ENCODE assay signal across 8 mouse cellular contexts in the genomic region with DNA sequence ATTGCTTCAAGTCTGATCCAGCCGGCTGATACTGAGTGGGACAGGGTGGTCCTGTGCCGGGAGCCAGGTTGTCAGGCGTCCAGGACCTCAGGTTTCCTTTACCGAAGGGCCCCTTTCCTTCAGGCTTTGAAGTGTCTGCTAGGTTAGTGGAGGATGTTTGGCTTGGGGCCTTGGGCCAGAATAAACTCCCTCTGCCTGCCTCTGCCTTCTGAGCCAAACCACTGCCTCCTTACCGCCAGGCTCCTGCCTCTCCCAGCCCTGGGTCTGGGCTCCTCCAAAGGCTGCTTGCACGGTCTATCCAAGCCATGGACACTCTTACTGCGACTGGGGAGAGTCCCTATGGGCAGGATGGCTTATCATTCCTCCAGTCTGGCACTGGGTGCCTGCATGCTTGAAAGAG.
DNase-seq lines count a peak whose midpoint lies in the region; ATAC-seq and TF ChIP-seq lines count a peak whose summit lies in the region.

No protein-coding gene starts in this region.

- TF ChIP-seq POLR2A in kidney, adult 2 months (IDR thresholded peaks at IDR 0.05; ENCODE audit: low read depth, low read length) = no peak
- no peak for TF ChIP-seq POLR2A in cerebellum, adult 2 months (IDR thresholded peaks at IDR 0.05; ENCODE audit: borderline replicate concordance, insufficient read depth, low read length)

- H3K4me1 ChIP-seq in kidney, embryonic 16.5 days (ENCODE audit: insufficient read depth, low read length) = peaks cover 53% of the 10 kb centered on the region
- 0 out of 2 replicates have a peak, but pooled peaks cover 3% of the 10 kb centered on the region for H3K4me1 ChIP-seq in kidney, adult 2 months (ENCODE audit: control insufficient read depth, insufficient read depth, low read length)
- 0 out of 2 replicates have a peak, but pooled peaks cover 4% of the 10 kb centered on the region for H3K4me1 ChIP-seq in forebrain, postnatal 0 days (ENCODE audit: insufficient read depth)
- H3K4me1 ChIP-seq in hindbrain, embryonic 14.5 days (replicated peaks; ENCODE audit: control insufficient read depth, insufficient read depth, low read length) = peaks cover 10% of the 10 kb centered on the region; the same call in 1 of the 2 replicates
- peaks cover 5% of the 10 kb centered on the region; the same call in 1 of the 2 replicates for H3K4me1 ChIP-seq in midbrain, postnatal 0 days (ENCODE audit: insufficient read depth, low read length)
- no peaks in the 10 kb centered on the region for H3K4me1 ChIP-seq in cerebellum, adult 2 months (ENCODE audit: control insufficient read depth, insufficient read depth, low read length)

- H3K4me2 ChIP-seq in kidney, embryonic 16.5 days (replicated peaks; ENCODE audit: low read depth, low read length) = peak overlapping the region; percentile 56
- peak overlapping the region; percentile 61 for H3K4me2 ChIP-seq in forebrain, postnatal 0 days (ENCODE audit: low read depth)
- H3K4me2 ChIP-seq in hindbrain, embryonic 14.5 days (replicated peaks) = peak overlapping the region; percentile 73
- peak overlapping the region; percentile 56 for H3K4me2 ChIP-seq in midbrain, postnatal 0 days (ENCODE audit: low read depth, low read length, poor library complexity, severe bottlenecking)

- WGBS in kidney, embryonic 16.5 days = 4% methylated on average over 7 of the region's 7 CpGs
- 14% methylated on average over 7 of the region's 7 CpGs for WGBS in kidney, adult 2 months
- 10% methylated on average over 7 of the region's 7 CpGs for WGBS in forebrain, postnatal 0 days
- WGBS in hindbrain, embryonic 14.5 days = 8% methylated on average over 7 of the region's 7 CpGs
- WGBS in midbrain, postnatal 0 days = 14% methylated on average over 7 of the region's 7 CpGs
- WGBS in cerebellum, adult 2 months = 21% methylated on average over 7 of the region's 7 CpGs

- TF ChIP-seq CTCF in kidney, adult 2 months (conservative IDR thresholded peaks at IDR 0.05; ENCODE audit: insufficient read depth, insufficient read length, low read depth, low read length) = no peak
- TF ChIP-seq CTCF in forebrain, postnatal 0 days (IDR thresholded peaks at IDR 0.05; ENCODE audit: low read depth) = no peak
- TF ChIP-seq CTCF in midbrain, postnatal 0 days (IDR thresholded peaks at IDR 0.05) = no peak
- TF ChIP-seq CTCF in cerebellum, adult 2 months (IDR thresholded peaks at IDR 0.05; ENCODE audit: borderline replicate concordance, insufficient read depth, low read depth, low read length) = no peak

- H3K27ac ChIP-seq in kidney, embryonic 16.5 days (ENCODE audit: low read length) = peak overlapping the region; percentile 73
- H3K27ac ChIP-seq in kidney, adult 2 months (ENCODE audit: insufficient read depth, low read depth, low read length) = no peak overlapping the region
- H3K27ac ChIP-seq in forebrain, postnatal 0 days (ENCODE audit: low read depth, low read length) = no peak overlapping the region
- H3K27ac ChIP-seq in hindbrain, embryonic 14.5 days = no peak overlapping the region
- H3K27ac ChIP-seq in midbrain, postnatal 0 days (ENCODE audit: low read depth, low read length) = no peak overlapping the region
- H3K27ac ChIP-seq in cerebellum, adult 2 months (ENCODE audit: insufficient read depth, low read length) = no peak overlapping the region

- 0 out of 2 replicates have a peak, but pooled peaks have one; percentile 24 for ATAC-seq in kidney, embryonic 16.5 days (ENCODE audit: low FRiP score, low TSS enrichment)
- ATAC-seq in forebrain, postnatal 0 days = no peak
- no peak for ATAC-seq in hindbrain, embryonic 14.5 days (ENCODE audit: low FRiP score)
- ATAC-seq in midbrain, postnatal 0 days (ENCODE audit: low FRiP score) = no peak

- peaks cover 4% of the 10 kb centered on the region; the same call in 1 of the 2 replicates for H3K27me3 ChIP-seq in kidney, embryonic 16.5 days (ENCODE audit: insufficient read depth, low read length)
- no peaks in the 10 kb centered on the region for H3K27me3 ChIP-seq in kidney, adult 2 months (replicated peaks; ENCODE audit: control insufficient read depth, insufficient read depth, low read length)
- no peaks in the 10 kb centered on the region for H3K27me3 ChIP-seq in forebrain, postnatal 0 days (ENCODE audit: insufficient read depth, low read length)
- H3K27me3 ChIP-seq in hindbrain, embryonic 14.5 days (ENCODE audit: control insufficient read depth, insufficient read depth, low read length) = peaks cover 17% of the 10 kb centered on the region
- peaks cover 6% of the 10 kb centered on the region; the same call in 1 of the 2 replicates for H3K27me3 ChIP-seq in midbrain, postnatal 0 days (ENCODE audit: insufficient read depth, low read length)
- H3K27me3 ChIP-seq in cerebellum, adult 2 months (ENCODE audit: control insufficient read depth, insufficient read depth, low read length) = no peaks in the 10 kb centered on the region

- H3K36me3 ChIP-seq in kidney, embryonic 16.5 days (ENCODE audit: insufficient read depth, low read length) = no peaks in the 10 kb centered on the region
- no peaks in the 10 kb centered on the region for H3K36me3 ChIP-seq in kidney, adult 2 months (ENCODE audit: control insufficient read depth, insufficient read depth, low read length)
- no peaks in the 10 kb centered on the region for H3K36me3 ChIP-seq in forebrain, postnatal 0 days (ENCODE audit: insufficient read depth)
- no peaks in the 10 kb centered on the region for H3K36me3 ChIP-seq in hindbrain, embryonic 14.5 days (replicated peaks; ENCODE audit: control insufficient read depth, insufficient read depth)
- no peaks in the 10 kb centered on the region for H3K36me3 ChIP-seq in midbrain, postnatal 0 days (ENCODE audit: insufficient read depth, low read length)

- H3K9ac ChIP-seq in kidney, embryonic 16.5 days (replicated peaks; ENCODE audit: low read length) = no peak overlapping the region
- no peak overlapping the region for H3K9ac ChIP-seq in forebrain, postnatal 0 days
- H3K9ac ChIP-seq in hindbrain, embryonic 14.5 days = no peak overlapping the region
- H3K9ac ChIP-seq in midbrain, postnatal 0 days (replicated peaks; ENCODE audit: low read length, poor library complexity, severe bottlenecking) = no peak overlapping the region

- H3K9me3 ChIP-seq in kidney, embryonic 16.5 days (ENCODE audit: low read length) = no peaks in the 10 kb centered on the region
- no peaks in the 10 kb centered on the region for H3K9me3 ChIP-seq in forebrain, postnatal 0 days (ENCODE audit: low read length)
- no peaks in the 10 kb centered on the region for H3K9me3 ChIP-seq in hindbrain, embryonic 14.5 days (ENCODE audit: control insufficient read depth, low read length)
- H3K9me3 ChIP-seq in midbrain, postnatal 0 days (ENCODE audit: low read length) = no peaks in the 10 kb centered on the region

- no peak for DNase-seq in kidney, adult 2 months
- DNase-seq in forebrain, postnatal 0 days = no peak
- DNase-seq in hindbrain, embryonic 14.5 days (ENCODE audit: low spot score) = no peak
- no peak for DNase-seq in midbrain, postnatal 0 days (ENCODE audit: low spot score)
- DNase-seq in cerebellum, adult 2 months = no peak
- DNase-seq in layer of hippocampus, postnatal 25 days (ENCODE audit: extremely low spot score in 1 of 2, low spot score in 1 of 2) = no peak
- no peak for DNase-seq in frontal cortex, postnatal 14 days (ENCODE audit: low spot score in 2 of 2)

- H3K4me3 ChIP-seq in kidney, embryonic 16.5 days (ENCODE audit: low read length) = no peak overlapping the region
- no peak overlapping the region for H3K4me3 ChIP-seq in kidney, adult 2 months (ENCODE audit: insufficient read depth, low read depth, low read length)
- no peak overlapping the region for H3K4me3 ChIP-seq in forebrain, postnatal 0 days (ENCODE audit: low read depth, low read length)
- no peak overlapping the region for H3K4me3 ChIP-seq in hindbrain, embryonic 14.5 days (replicated peaks; ENCODE audit: low read length)
- H3K4me3 ChIP-seq in midbrain, postnatal 0 days (ENCODE audit: low read depth, low read length) = peak overlapping the region; percentile 27; the same call in 1 of the 2 replicates
- H3K4me3 ChIP-seq in cerebellum, adult 2 months (replicated peaks; ENCODE audit: insufficient read depth, low read depth, low read length) = no peak overlapping the region
